In the genomic region with DNA sequence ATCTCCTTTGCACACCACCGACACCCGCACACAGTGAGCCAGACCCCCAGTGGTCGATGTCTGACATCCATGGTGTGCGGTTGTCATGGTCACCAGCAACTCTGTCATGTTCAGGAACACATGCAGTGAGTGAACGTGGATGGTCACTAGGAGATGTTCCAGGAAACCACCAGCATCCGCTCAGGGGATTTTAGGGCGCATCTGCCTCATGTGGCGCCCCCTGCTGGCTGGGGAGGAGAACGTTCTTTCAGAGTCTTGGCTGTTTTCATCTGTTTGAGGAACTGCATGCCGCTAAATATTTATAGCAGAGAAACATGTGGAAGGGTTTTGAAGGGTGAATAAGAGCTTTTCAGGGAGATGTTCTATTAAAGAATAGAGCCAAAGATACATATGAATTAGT, we compare ENCODE assay signal across 9 mouse cellular contexts.
DNase-seq lines count a peak whose midpoint lies in the region; ATAC-seq and TF ChIP-seq lines count a peak whose summit lies in the region.
"Had no signal": no experiment of that assay in that cellular context is flagged by ENCODE, and none has a peak within 500 bp of the region (broad histone marks: within the 10 kb centered on the region; RNA-seq: fewer than 3 reads in every experiment).

No protein-coding gene starts in this region.

- ATAC-seq in intestine, postnatal 0 days = no peak
- no peak for ATAC-seq in intestine, embryonic 16.5 days
- no peak for ATAC-seq in inflammation-experienced regulatory T-cells, adult 6 months

- WGBS in intestine, postnatal 0 days = 57% methylated on average over 10 of the region's 10 CpGs
- 58% methylated on average over 10 of the region's 10 CpGs for WGBS in intestine, embryonic 16.5 days
- whole genome bisulfite sequencing in embryonic facial prominence, embryonic 10.5 days = 64% methylated on average over 10 of the region's 10 CpGs

- no peak overlapping the region for H3K9ac ChIP-seq in intestine, postnatal 0 days (ENCODE audit: low read depth, low read length)
- H3K9ac ChIP-seq in intestine, embryonic 16.5 days (ENCODE audit: low read depth, low read length) = no peak overlapping the region
- H3K9ac ChIP-seq: heart, embryonic 15.5 days; lung, embryonic 15.5 days had no signal

- no peak overlapping the region for H3K4me3 ChIP-seq in intestine, postnatal 0 days (ENCODE audit: low read depth, low read length)
- H3K4me3 ChIP-seq in intestine, embryonic 16.5 days (ENCODE audit: low read length) = no peak overlapping the region
- no peak overlapping the region for H3K4me3 ChIP-seq in embryonic facial prominence, embryonic 10.5 days
- H3K4me3 ChIP-seq: heart, embryonic 15.5 days; lung, embryonic 15.5 days had no signal

- peak; percentile 74 for TF ChIP-seq CTCF in intestine, postnatal 0 days (IDR thresholded peaks at IDR 0.05; ENCODE audit: low read depth)

- no peak overlapping the region for H3K27ac ChIP-seq in intestine, postnatal 0 days (ENCODE audit: low read depth, low read length)
- H3K27ac ChIP-seq in intestine, embryonic 16.5 days (ENCODE audit: low read length) = no peak overlapping the region
- no peak overlapping the region for H3K27ac ChIP-seq in embryonic facial prominence, embryonic 10.5 days (replicated peaks)
- H3K27ac ChIP-seq: heart, embryonic 15.5 days; lung, embryonic 15.5 days had no signal

- no peaks in the 10 kb centered on the region for H3K36me3 ChIP-seq in intestine, postnatal 0 days (ENCODE audit: control insufficient read depth, insufficient read depth)
- no peaks in the 10 kb centered on the region for H3K36me3 ChIP-seq in intestine, embryonic 16.5 days (ENCODE audit: control insufficient read depth, insufficient read depth, low read length)
- 0 out of 2 replicates have a peak, but pooled peaks cover 2% of the 10 kb centered on the region for H3K36me3 ChIP-seq in embryonic facial prominence, embryonic 10.5 days (replicated peaks)
- H3K36me3 ChIP-seq: heart, embryonic 15.5 days; lung, embryonic 15.5 days had no signal

- DNase-seq in urinary bladder, postnatal 25 days (ENCODE audit: low spot score) = peak; percentile 8
- DNase-seq in urinary bladder, postnatal 14 days (ENCODE audit: low spot score) = no peak
- peak; percentile 55 for DNase-seq in embryonic facial prominence, embryonic 10.5 days (ENCODE audit: low spot score)
- DNase-seq in heart, adult 18-20 months = no peak

- no peaks in the 10 kb centered on the region for H3K4me1 ChIP-seq in intestine, postnatal 0 days (replicated peaks; ENCODE audit: control insufficient read depth, insufficient read depth, low read length)
- H3K4me1 ChIP-seq in intestine, embryonic 16.5 days (ENCODE audit: control insufficient read depth, insufficient read depth, low read length) = 0 out of 2 replicates have a peak, but pooled peaks cover 3% of the 10 kb centered on the region
- peaks cover 27% of the 10 kb centered on the region for H3K4me1 ChIP-seq in embryonic facial prominence, embryonic 10.5 days

- no peaks in the 10 kb centered on the region for H3K9me3 ChIP-seq in intestine, postnatal 0 days (ENCODE audit: control insufficient read depth)
- H3K9me3 ChIP-seq in intestine, embryonic 16.5 days (ENCODE audit: control insufficient read depth, low read length) = 0 out of 2 replicates have a peak, but pooled peaks cover 4% of the 10 kb centered on the region
- H3K9me3 ChIP-seq in embryonic facial prominence, embryonic 10.5 days = no peaks in the 10 kb centered on the region
- H3K9me3 ChIP-seq: heart, embryonic 15.5 days; lung, embryonic 15.5 days had no signal

- H3K4me2 ChIP-seq in intestine, postnatal 0 days (replicated peaks; ENCODE audit: low read depth) = no peak overlapping the region
- H3K4me2 ChIP-seq in intestine, embryonic 16.5 days (ENCODE audit: low read depth, low read length) = no peak overlapping the region
- H3K4me2 ChIP-seq: heart, embryonic 15.5 days; lung, embryonic 15.5 days had no signal

- H3K27me3 ChIP-seq in intestine, postnatal 0 days (replicated peaks; ENCODE audit: control insufficient read depth, insufficient read depth, low read length) = no peaks in the 10 kb centered on the region
- no peaks in the 10 kb centered on the region for H3K27me3 ChIP-seq in intestine, embryonic 16.5 days (replicated peaks; ENCODE audit: control insufficient read depth, insufficient read depth, low read length)
- H3K27me3 ChIP-seq in embryonic facial prominence, embryonic 10.5 days (replicated peaks; ENCODE audit: low read depth, poor library complexity, severe bottlenecking) = peaks cover 26% of the 10 kb centered on the region

Comparison
In these comparisons a context has a peak if more than half of its experiments do, and no peak if none do; other contexts are left out.
1. DNase-seq: peak in urinary bladder, postnatal 25 days (single experiment) and embryonic facial prominence, embryonic 10.5 days (single experiment); none in urinary bladder, postnatal 14 days (single experiment) and heart, adult 18-20 months (0 of 2).